Mouse (Mus musculus) MEL (cell line): Measurements from ENCODE around the gene Cd59a. TPM values are rescaled to one million over a fixed set of nuclear protein-coding genes. Genes with fewer than 3 reads are reported as not detected.

Source experiments
- DNase-seq: peaks from one replicate; pipeline ENCODE4 v3.0.0; 2011; ENCODE audit warnings: low read depth, low spot score
- H3K27ac ChIP-seq: 2 replicates; pipeline ENCODE4 v1.5.1; 2012; ENCODE audit warnings: low read depth, mild to moderate bottlenecking, control low read depth, low read length, moderate library complexity; ENCODE audit not compliant: control insufficient read depth
- H3K27me3 ChIP-seq, 2 experiments: fragments of 150-350 bp in 1 of 2; sonication (generic) in 1 of 2; 2 replicates each; pipeline ENCODE4 v1.6.1; 2012; ENCODE audit warnings: low read length in 2 of 2, mild to moderate bottlenecking in 2 of 2, improper control_type of control experiment in 1 of 2, moderate library complexity in 1 of 2; ENCODE audit not compliant: insufficient read depth in 2 of 2, control insufficient read depth in 1 of 2
- H3K36me3 ChIP-seq, 2 experiments: 2 replicates each; pipeline ENCODE4 v1.6.1; 2012 to 2014; ENCODE audit warnings: low read length in 2 of 2, improper control_type of control experiment in 1 of 2, inconsistent platforms in 1 of 2, mild to moderate bottlenecking in 1 of 2; ENCODE audit not compliant: insufficient read depth in 2 of 2, control insufficient read depth in 1 of 2
- H3K4me1 ChIP-seq, 2 experiments: fragments of 150-350 bp in 1 of 2; sonication (generic) in 1 of 2; 2 replicates each; pipeline ENCODE4 v1.6.1; 2012; ENCODE audit warnings: low read length in 2 of 2, improper control_type of control experiment in 1 of 2, mild to moderate bottlenecking in 1 of 2; ENCODE audit not compliant: insufficient read depth in 2 of 2, control insufficient read depth in 1 of 2
- H3K4me3 ChIP-seq, 2 experiments: fragments of 150-350 bp in 1 of 2; sonication (generic) in 1 of 2; 2 replicates each; pipeline ENCODE4 v1.5.1; 2012; ENCODE audit warnings: low read depth in 2 of 2, low read length in 2 of 2, mild to moderate bottlenecking in 2 of 2, moderate library complexity in 2 of 2, control low read depth in 1 of 2, improper control_type of control experiment in 1 of 2; ENCODE audit not compliant: control insufficient read depth in 1 of 2, insufficient read depth in 1 of 2
- H3K79me2 ChIP-seq: 2 replicates; pipeline ENCODE4 v1.6.1; 2012; ENCODE audit warnings: mild to moderate bottlenecking, low read length, moderate library complexity; ENCODE audit not compliant: control insufficient read depth, poor library complexity, insufficient read depth
- H3K9ac ChIP-seq: 2 replicates; pipeline ENCODE4 v1.6.1; 2012; ENCODE audit warnings: low read depth, mild to moderate bottlenecking, control low read depth, low read length, moderate library complexity; ENCODE audit not compliant: control insufficient read depth, poor library complexity, severe bottlenecking
- H3K9me3 ChIP-seq: fragments of 150-350 bp; sonication (generic); replicated peaks from 2 replicates; pipeline ENCODE4 v1.6.1; 2012; ENCODE audit warnings: mild to moderate bottlenecking, low read length, improper control_type of control experiment, moderate library complexity; ENCODE audit not compliant: insufficient read depth
- CHD1 ChIP-seq: IDR thresholded peaks from 2 replicates; pipeline ENCODE4 v1.6.1; 2012; ENCODE audit warnings: low read depth, mild to moderate bottlenecking, inconsistent platforms, low read length, improper control_type of control experiment
- CTCF ChIP-seq, 3 experiments: IDR thresholded peaks in 2 of 3; conservative IDR thresholded peaks in 1 of 3; 2 replicates each; pipeline ENCODE4 v1.5.1; 2011 to 2012; ENCODE audit warnings: low read length in 3 of 3, low read depth in 2 of 3, mild to moderate bottlenecking in 2 of 3, improper control_type of control experiment in 1 of 3, inconsistent platforms in 1 of 3, mixed read lengths in 1 of 3, moderate library complexity in 1 of 3; ENCODE audit not compliant: control insufficient read depth in 1 of 3, insufficient read depth in 1 of 3, poor library complexity in 1 of 3, severe bottlenecking in 1 of 3
- GABPA ChIP-seq: IDR thresholded peaks from 2 replicates; pipeline ENCODE4 v1.6.1; 2012; ENCODE audit warnings: low read depth, mild to moderate bottlenecking, inconsistent platforms, low read length, improper control_type of control experiment, moderate library complexity
- GATA1 ChIP-seq: IDR thresholded peaks from 2 replicates; pipeline ENCODE4 v1.6.1; 2011; ENCODE audit warnings: low read depth, low read length, improper control_type of control experiment
- HCFC1 ChIP-seq: IDR thresholded peaks from 2 replicates; pipeline ENCODE4 v1.6.1; 2012; ENCODE audit warnings: low read depth, mild to moderate bottlenecking, inconsistent platforms, low read length, improper control_type of control experiment, moderate library complexity
- MAFK ChIP-seq: IDR thresholded peaks from 2 replicates; pipeline ENCODE4 v1.6.1; 2011; ENCODE audit warnings: low read depth, mild to moderate bottlenecking, low read length, improper control_type of control experiment, borderline replicate concordance
- MAZ ChIP-seq: IDR thresholded peaks from 2 replicates; pipeline ENCODE4 v1.6.1; 2012; ENCODE audit warnings: low read depth, mild to moderate bottlenecking, inconsistent platforms, low read length, improper control_type of control experiment
- MXI1 ChIP-seq: IDR thresholded peaks from 2 replicates; pipeline ENCODE4 v1.6.1; 2011; ENCODE audit warnings: mild to moderate bottlenecking, low read depth, low read length, improper control_type of control experiment
- MYB ChIP-seq: IDR thresholded peaks from 2 replicates; pipeline ENCODE4 v1.6.1; 2011; ENCODE audit warnings: mild to moderate bottlenecking, low read depth, low read length, improper control_type of control experiment
- NRF1 ChIP-seq: IDR thresholded peaks from 2 replicates; pipeline ENCODE4 v1.6.1; 2014; ENCODE audit warnings: low read depth, mild to moderate bottlenecking, inconsistent platforms, low read length, improper control_type of control experiment, moderate library complexity; ENCODE audit not compliant: poor library complexity, insufficient read depth, severe bottlenecking
- POLR2A ChIP-seq, 2 experiments: IDR thresholded peaks; 2 replicates each; pipeline ENCODE4 v1.6.1; 2011 to 2012; ENCODE audit warnings: low read length in 2 of 2, mild to moderate bottlenecking in 2 of 2, control low read depth in 1 of 2, improper control_type of control experiment in 1 of 2, low read depth in 1 of 2, moderate library complexity in 1 of 2; ENCODE audit not compliant: control insufficient read depth in 1 of 2, insufficient read depth in 1 of 2, poor library complexity in 1 of 2
- POLR2AphosphoS2 ChIP-seq: IDR thresholded peaks from 2 replicates; pipeline ENCODE4 v1.6.1; 2011; ENCODE audit warnings: low read length, improper control_type of control experiment
- RAD21 ChIP-seq: IDR thresholded peaks from 2 replicates; pipeline ENCODE4 v1.6.1; 2011; ENCODE audit warnings: mild to moderate bottlenecking, low read depth, low read length, improper control_type of control experiment
- TAL1 ChIP-seq: IDR thresholded peaks from 2 replicates; pipeline ENCODE4 v1.6.1; 2012; ENCODE audit warnings: mild to moderate bottlenecking, inconsistent platforms, low read length, moderate library complexity, mixed read lengths
- TBP ChIP-seq: IDR thresholded peaks from 2 replicates; pipeline ENCODE4 v1.8.0; 2011; ENCODE audit warnings: low read depth, low read length, improper control_type of control experiment
- TCF12 ChIP-seq: IDR thresholded peaks from 2 replicates; pipeline ENCODE4 v1.6.1; 2014; ENCODE audit warnings: low read depth, mild to moderate bottlenecking, inconsistent platforms, low read length, improper control_type of control experiment, moderate library complexity
- UBTF ChIP-seq: IDR thresholded peaks from 2 replicates; pipeline ENCODE4 v1.6.1; 2012; ENCODE audit warnings: low read depth, mild to moderate bottlenecking, inconsistent platforms, low read length, improper control_type of control experiment, moderate library complexity, borderline replicate concordance; ENCODE audit not compliant: insufficient read depth
- USF1 ChIP-seq: IDR thresholded peaks from 2 replicates; pipeline ENCODE4 v1.6.1; 2014; ENCODE audit warnings: low read depth, mild to moderate bottlenecking, inconsistent platforms, low read length, improper control_type of control experiment, moderate library complexity
- USF2 ChIP-seq, 2 experiments: IDR thresholded peaks; 2 replicates each; pipeline ENCODE4 v1.6.1; 2011 to 2012; ENCODE audit warnings: improper control_type of control experiment in 2 of 2, low read length in 2 of 2, borderline replicate concordance in 1 of 2, inconsistent platforms in 1 of 2, low read depth in 1 of 2, mild to moderate bottlenecking in 1 of 2; ENCODE audit not compliant: insufficient read depth in 1 of 2
- ZKSCAN1 ChIP-seq: IDR thresholded peaks from 2 replicates; pipeline ENCODE4 v1.6.1; 2012; ENCODE audit warnings: low read depth, mild to moderate bottlenecking, inconsistent platforms, low read length, improper control_type of control experiment, moderate library complexity
- ZNF384 ChIP-seq: IDR thresholded peaks from 2 replicates; pipeline ENCODE4 v1.6.1; 2012; ENCODE audit warnings: low read depth, mild to moderate bottlenecking, inconsistent platforms, low read length, improper control_type of control experiment
- polyA plus RNA-seq, 2 experiments: library from polyadenylated mRNA; stranded (reverse) in 1 of 2; unstranded in 1 of 2; fragments of >175 nt in 1 of 2; fragments of >200 nt in 1 of 2; gene quantifications; 2 replicates each; pipeline versions ENCODE4 v1.2.1 to v1.2.4; 2012; ENCODE audit warnings: low replicate concordance in 2 of 2, low read depth in 1 of 2; ENCODE audit not compliant: insufficient read length in 2 of 2, insufficient read depth in 1 of 2, missing spikeins in 1 of 2
- total RNA-seq: library from RNA; depleted of rRNA; stranded (reverse); fragments of 300-350 nt; gene quantifications from 2 replicates; pipeline ENCODE4 v1.2.3, GENCODE M21; 2012; rRNA removed

Gene Cd59a
- total and polyA plus RNA-seq, 3 experiments: 0.08 to 0.96 TPM; not detected in 1

GRCm38 (mm10) chr2:104163418-104163817, 67.8 kb downstream of the Cd59a start:
- Histone ChIP-seq H3K27ac (no peak overlapping the region), H3K4me3 (no peak overlapping the region), H3K36me3 (no peaks in the 10 kb centered on the region), H3K79me2 (no peaks in the 10 kb centered on the region), H3K27me3 (no peaks in the 10 kb centered on the region), H3K9ac (no peak overlapping the region), H3K9me3 (no peaks in the 10 kb centered on the region), H3K4me1 (no peaks in the 10 kb centered on the region)
- TF ChIP-seq TAL1 (no peak), USF1 (no peak), UBTF (no peak), USF2 (IDR thresholded peaks at IDR 0.05; ENCODE audit: borderline replicate concordance in 1 of 2, insufficient read depth in 1 of 2, low read depth in 1 of 2, low read length in 2 of 2) (no peak), ZKSCAN1 (no peak), CHD1 (no peak), MYB (no peak), MAFK (no peak), TBP (no peak), TCF12 (no peak), MAZ (no peak), CTCF (IDR thresholded peaks at IDR 0.05 in 2 of 3, conservative IDR thresholded peaks at IDR 0.05 in 1 of 3; ENCODE audit: control insufficient read depth in 1 of 3, insufficient read depth in 1 of 3, low read depth in 2 of 3, low read length in 3 of 3, poor library complexity in 1 of 3, severe bottlenecking in 1 of 3) (no peak), MXI1 (no peak)
- DNase-seq: no peak

- H3K9ac ChIP-seq: no peak overlapping the region
- no peaks in the 10 kb centered on the region for H3K9me3 ChIP-seq
- no peak overlapping the region for H3K27ac ChIP-seq
- no peak for DNase-seq
- TF ChIP-seq POLR2AphosphoS2: no peak
- TF ChIP-seq ZNF384: no peak
- TF ChIP-seq GATA1: no peak
- TF ChIP-seq NRF1: no peak
- TF ChIP-seq POLR2A (IDR thresholded peaks at IDR 0.05; ENCODE audit: control insufficient read depth in 1 of 2, insufficient read depth in 1 of 2, low read depth in 1 of 2, low read length in 2 of 2, poor library complexity in 1 of 2): no peak
- TF ChIP-seq GABPA: no peak
- no peak for TF ChIP-seq USF1
- TF ChIP-seq TBP: no peak
- no peak for TF ChIP-seq RAD21
- TF ChIP-seq HCFC1: no peak
- H3K27me3 ChIP-seq: no peaks in the 10 kb centered on the region
- no peak overlapping the region for H3K4me3 ChIP-seq
- H3K36me3 ChIP-seq: no peaks in the 10 kb centered on the region
- H3K79me2 ChIP-seq: no peaks in the 10 kb centered on the region
- H3K4me1 ChIP-seq: no peaks in the 10 kb centered on the region
These were observed 68.4 kb downstream of the Cd59a start for GRCm38 (mm10) chr2:104163978-104164487.

Other genes with a start within 250 kb of the Cd59a start
- 258 and 278 TPM in 2 replicates for gene Lmo2, start 137.8 kb upstream of the Cd59a start, total RNA-seq
- gene Lmo2, start 137.8 kb upstream of the Cd59a start, polyA plus RNA-seq: 100 to 1,000 TPM in 1 of 2 experiments, 10 to 100 TPM in 1; 96.2 to 184 TPM
- gene Fbxo3, start 68.1 kb upstream of the Cd59a start, total RNA-seq: 30.9 and 32.7 TPM in 2 replicates
- 10 to 100 TPM; 41.9 to 55.4 TPM for gene Fbxo3, start 68.1 kb upstream of the Cd59a start, polyA plus RNA-seq
- 0.50 TPM in 1 of 2 replicates, not detected in the other for gene 4931422A03Rik, start 67.4 kb upstream of the Cd59a start, total RNA-seq
- 1 to 10 TPM in 1 of 2 experiments, not detected in 1; 4.9 TPM for gene 4931422A03Rik, start 67.4 kb upstream of the Cd59a start, polyA plus RNA-seq
- 0.08 TPM in 1 of 2 replicates, not detected in the other for gene Gm10912, start 30.0 kb upstream of the Cd59a start, total RNA-seq
- under 1 TPM in 1 of 2 experiments, not detected in 1; 0.06 TPM for gene Gm10912, start 30.0 kb upstream of the Cd59a start, polyA plus RNA-seq
- not detected in 2 replicates for gene Gm10799, start 27.3 kb upstream of the Cd59a start, total RNA-seq
- gene Gm10799, start 27.3 kb upstream of the Cd59a start, polyA plus RNA-seq: not detected
- not detected in 2 replicates for gene Cd59b, start 26.0 kb upstream of the Cd59a start, total RNA-seq
- under 1 TPM in 1 of 2 experiments, not detected in 1; 0.38 TPM for gene Cd59b, start 26.0 kb upstream of the Cd59a start, polyA plus RNA-seq
- gene A930018P22Rik, start 27.0 kb downstream of the Cd59a start, total RNA-seq: not detected in 2 replicates
- not detected for gene A930018P22Rik, start 27.0 kb downstream of the Cd59a start, polyA plus RNA-seq